Mouse (Mus musculus) left cerebral cortex, adult 18-20 months (tissue): ENCODE data around the gene Kdsr. TPM values are rescaled to one million over a fixed set of nuclear protein-coding genes. Genes with fewer than 3 reads are reported as not detected.
"Not testable (repeated sequence)": the region's sequence is repeated elsewhere in the genome, so short reads cannot be mapped to it uniquely, and the experiment has no call there.

Experiments
- DNase-seq, 2 experiments: peaks; one replicate each; pipeline ENCODE4 v3.0.0; 2021 to 2022; ENCODE audit warnings: low spot score in 2 of 2, mixed read lengths in 1 of 2
- total RNA-seq, 2 experiments: library from RNA; stranded (reverse); gene quantifications; 2 replicates each; pipeline ENCODE4 v1.2.3; 2021

The Kdsr gene
- total RNA-seq, 2 experiments from 2014 or later = 27.3 to 28.4 TPM

- no peak for DNase-seq
Measured at GRCm38 (mm10) chr1:106740735-106741134, 18.8 kb downstream of the Kdsr start.

GRCm38 (mm10) chr1:106739810-106740209 lies 19.7 kb downstream of the Kdsr start:
- no peak for DNase-seq

- DNase-seq = no peak
Measured at GRCm38 (mm10) chr1:106738092-106738491, 21.4 kb downstream of the Kdsr start.

- DNase-seq = no peak
Measured at GRCm38 (mm10) chr1:106736211-106736610, 23.3 kb downstream of the Kdsr start.

GRCm38 (mm10) chr1:106735586-106735985 lies 23.9 kb downstream of the Kdsr start:
- peak; percentile 53 to 60 for DNase-seq

- no peak for DNase-seq
Measured at GRCm38 (mm10) chr1:106722061-106722460, 37.5 kb downstream of the Kdsr start.

GRCm38 (mm10) chr1:106717736-106718135 lies 41.8 kb downstream of the Kdsr start:
- DNase-seq = not testable (repeated sequence)

GRCm38 (mm10) chr1:106717071-106717601 lies 42.4 kb downstream of the Kdsr start:
- peak; percentile 73 to 83 for DNase-seq

GRCm38 (mm10) chr1:106716141-106716540 lies 43.4 kb downstream of the Kdsr start:
- DNase-seq = no peak

- no peak for DNase-seq
Measured at GRCm38 (mm10) chr1:106715111-106716083, 44.1 kb downstream of the Kdsr start.

GRCm38 (mm10) chr1:106714530-106714981 lies 45.0 kb downstream of the Kdsr start:
- no peak for DNase-seq

GRCm38 (mm10) chr1:106713621-106714529 lies 45.7 kb downstream of the Kdsr start, which contains the start of gene Bcl2:
Gene Bcl2, minus strand, starts transcription at chr1:106714274.
- DNase-seq = peak; percentile 64 to 77

GRCm38 (mm10) chr1:106712330-106712729 lies 47.2 kb downstream of the Kdsr start:
- peak; percentile 60 to 61 for DNase-seq

- no peak for DNase-seq
Measured at GRCm38 (mm10) chr1:106711356-106712125, 48.0 kb downstream of the Kdsr start.

GRCm38 (mm10) chr1:106710202-106710601 lies 49.3 kb downstream of the Kdsr start:
- DNase-seq = no peak

GRCm38 (mm10) chr1:106707036-106707880 lies 52.3 kb downstream of the Kdsr start:
- DNase-seq = no peak

- DNase-seq = no peak
Measured at GRCm38 (mm10) chr1:106703183-106703582, 56.3 kb downstream of the Kdsr start.

- DNase-seq = no peak
Measured at GRCm38 (mm10) chr1:106702471-106703175, 56.9 kb downstream of the Kdsr start.
